Mouse (Mus musculus) neural tube, embryonic 15.5 days (tissue): ENCODE measurements around the gene Mbd6. TPM values are rescaled to one million over a fixed set of nuclear protein-coding genes. Genes with fewer than 3 reads are reported as not detected.

ENCODE experiments used
- ATAC-seq: fragments of 200-750 bp; cut with Nextera tagmentation; 2 replicates; pipeline ENCODE4 v1.8.0; 2017; ENCODE audit warnings: mild to moderate bottlenecking, moderate TSS enrichment, moderate library complexity; ENCODE audit not compliant: low FRiP score
- H3K27ac ChIP-seq: fragments of 300-500 bp; sonication (generic); replicated peaks from 2 replicates; pipeline ENCODE4 v1.5.1; 2015; ENCODE audit warnings: mild to moderate bottlenecking, inconsistent platforms
- H3K27me3 ChIP-seq: fragments of 300-500 bp; sonication (generic); replicated peaks from 2 replicates; pipeline ENCODE4 v1.6.1; 2015; ENCODE audit warnings: inconsistent platforms
- H3K36me3 ChIP-seq: fragments of 300-500 bp; sonication (generic); 2 replicates; pipeline ENCODE4 v1.6.1; 2015; ENCODE audit warnings: inconsistent platforms
- H3K4me1 ChIP-seq: fragments of 300-500 bp; sonication (generic); 2 replicates; pipeline ENCODE4 v1.6.1; 2015; ENCODE audit warnings: inconsistent platforms
- H3K4me2 ChIP-seq: fragments of 300-500 bp; sonication (generic); 2 replicates; pipeline ENCODE4 v1.6.1; 2015; ENCODE audit warnings: inconsistent platforms, mild to moderate bottlenecking, moderate library complexity
- H3K4me3 ChIP-seq: fragments of 300-500 bp; sonication (generic); replicated peaks from 2 replicates; pipeline ENCODE4 v1.5.1; 2015; ENCODE audit warnings: mild to moderate bottlenecking, inconsistent platforms
- H3K9ac ChIP-seq: fragments of 300-500 bp; sonication (generic); replicated peaks from 2 replicates; pipeline ENCODE4 v1.6.1; 2015; ENCODE audit warnings: mild to moderate bottlenecking, inconsistent platforms
- H3K9me3 ChIP-seq: fragments of 300-500 bp; sonication (generic); replicated peaks from 2 replicates; pipeline ENCODE4 v1.6.1; 2016; ENCODE audit warnings: inconsistent platforms
- WGBS: fragments of 180-500 bp; shearing (Covaris S2); methylation state at CpG from one replicate; pipeline ENCODE4 v1.1.7; 2015; ENCODE audit warnings: mixed read lengths; 5-methylcytosine and 5-hydroxymethylcytosine counted together
- polyA plus RNA-seq: library from polyadenylated mRNA; unstranded; fragments of >200 nt; fragmentation: Nextera tagmentation; extraction: Ambion mirVana; gene quantifications from 2 replicates; pipeline ENCODE4 v1.2.1, GENCODE M21; 2015

The Mbd6 gene
- polyA plus RNA-seq, 1 experiment from 2014 or later = 16.4 TPM

GRCm38 (mm10) chr10:127292987-127293538 is 4.2 kb upstream of the Mbd6 start:
- no peak overlapping the region for H3K27ac ChIP-seq
- no peak overlapping the region for H3K4me3 ChIP-seq
- no peaks in the 10 kb centered on the region for H3K27me3 ChIP-seq
- H3K9ac ChIP-seq = peak overlapping the region; percentile 15; the same call in 1 of the 2 replicates
- 87% methylated on average over 6 of the region's 6 CpGs for WGBS
- no peaks in the 10 kb centered on the region for H3K9me3 ChIP-seq
- peaks cover 43% of the 10 kb centered on the region for H3K36me3 ChIP-seq
- ATAC-seq = no peak
- no peak overlapping the region for H3K4me2 ChIP-seq
- H3K4me1 ChIP-seq = peaks cover 33% of the 10 kb centered on the region

- WGBS = 51% methylated on average over 5 of the region's 5 CpGs
- Histone ChIP-seq H3K27me3 (no peaks in the 10 kb centered on the region), H3K4me3 (peak overlapping the region; percentile 65), H3K9me3 (no peaks in the 10 kb centered on the region), H3K36me3 (peaks cover 33% of the 10 kb centered on the region), H3K4me2 (peak overlapping the region; percentile 83), H3K27ac (peak overlapping the region; percentile 98; the same call in 1 of the 2 replicates), H3K9ac (peak overlapping the region; percentile 69), H3K4me1 (peaks cover 43% of the 10 kb centered on the region)
- no peak for ATAC-seq
Observed at GRCm38 (mm10) chr10:127291881-127292638, 3.2 kb upstream of the Mbd6 start.

DNA sequence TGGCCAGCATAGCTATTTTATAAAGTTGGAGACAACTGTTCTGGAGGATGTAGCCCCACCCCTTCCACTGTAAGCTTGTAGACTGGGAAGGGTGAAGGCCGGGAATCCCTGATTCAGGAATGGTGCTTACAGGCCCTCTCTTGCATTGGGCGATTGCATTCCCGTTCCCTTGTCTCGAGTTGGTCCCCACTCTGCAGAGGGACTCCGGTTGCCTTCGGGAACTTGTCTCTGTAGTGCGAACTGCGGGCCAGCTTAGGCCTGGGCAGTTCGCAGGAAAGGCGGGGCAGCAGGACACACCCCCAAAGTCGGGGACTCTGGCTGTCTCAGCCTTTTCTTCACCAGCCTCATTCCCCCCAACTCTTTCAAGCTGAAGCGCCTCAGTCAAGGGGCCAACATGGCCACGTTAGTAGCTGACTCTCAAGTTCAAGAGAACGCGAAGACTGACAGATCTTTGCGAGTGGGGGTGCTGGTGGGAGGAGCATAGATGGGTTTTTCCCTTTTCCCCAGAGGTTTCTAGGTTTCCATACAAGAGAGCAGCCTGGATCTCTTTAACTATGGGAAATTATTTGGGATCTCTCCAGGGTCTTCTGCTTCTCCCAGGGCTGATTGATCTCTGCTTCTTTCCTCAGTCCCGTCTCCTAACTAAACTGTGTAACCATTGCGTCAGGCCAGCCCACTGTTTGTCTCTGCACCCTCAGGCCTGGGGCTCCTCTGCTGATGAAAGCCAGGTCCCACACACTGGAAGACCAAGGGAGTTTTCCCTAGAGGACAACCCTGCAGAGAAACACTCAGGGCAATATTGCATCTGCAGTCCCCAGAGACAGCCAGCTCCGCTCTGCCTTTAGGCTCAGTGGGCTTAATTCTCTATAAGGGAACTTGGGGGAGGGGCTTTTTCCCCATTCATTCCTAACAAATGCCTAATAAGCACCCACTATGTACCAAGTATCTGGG is 2.4 kb upstream of the Mbd6 start:
- peak overlapping the region; percentile 65 for H3K4me3 ChIP-seq
- H3K9me3 ChIP-seq = no peaks in the 10 kb centered on the region
- H3K9ac ChIP-seq = peak overlapping the region; percentile 69
- H3K4me2 ChIP-seq = peak overlapping the region; percentile 83
- H3K27ac ChIP-seq = peak overlapping the region; percentile 98
- WGBS = 1% methylated on average over 19 of the region's 19 CpGs
- H3K27me3 ChIP-seq = no peaks in the 10 kb centered on the region
- H3K36me3 ChIP-seq = peaks cover 28% of the 10 kb centered on the region
- peaks cover 52% of the 10 kb centered on the region for H3K4me1 ChIP-seq
- ATAC-seq = peak; percentile 43

GRCm38 (mm10) chr10:127290307-127290929 is 1.6 kb upstream of the Mbd6 start:
- H3K4me3 ChIP-seq = peak overlapping the region; percentile 65

GRCm38 (mm10) chr10:127289573-127290191 is 864 bp upstream of the Mbd6 start:
- no peaks in the 10 kb centered on the region for H3K27me3 ChIP-seq
- H3K36me3 ChIP-seq = peaks cover 26% of the 10 kb centered on the region
- H3K9me3 ChIP-seq = no peaks in the 10 kb centered on the region
- peak overlapping the region; percentile 75 for H3K9ac ChIP-seq
- H3K4me1 ChIP-seq = peaks cover 65% of the 10 kb centered on the region
- H3K4me3 ChIP-seq = peak overlapping the region; percentile 65
- ATAC-seq = peak; percentile 5
- H3K4me2 ChIP-seq = peak overlapping the region; percentile 83
- peak overlapping the region; percentile 98 for H3K27ac ChIP-seq
- 2% methylated on average over 15 of the region's 15 CpGs for WGBS

More at GRCm38 (mm10) chr10:127290307-127290929, 1.6 kb upstream of the Mbd6 start:
- no peaks in the 10 kb centered on the region for H3K9me3 ChIP-seq
- no peaks in the 10 kb centered on the region for H3K27me3 ChIP-seq
- WGBS = under 1% methylated on average over 34 of the region's 47 CpGs
- H3K4me1 ChIP-seq = peaks cover 60% of the 10 kb centered on the region
- H3K4me2 ChIP-seq = peak overlapping the region; percentile 83
- H3K9ac ChIP-seq = peak overlapping the region; percentile 75
- peak; percentile 93 for ATAC-seq
- peak overlapping the region; percentile 98 for H3K27ac ChIP-seq
- peaks cover 28% of the 10 kb centered on the region for H3K36me3 ChIP-seq

- Histone ChIP-seq H3K4me1 (peaks cover 68% of the 10 kb centered on the region), H3K9me3 (no peaks in the 10 kb centered on the region), H3K4me3 (peak overlapping the region; percentile 65)
Observed at GRCm38 (mm10) chr10:127288328-127288799, 454 bp downstream of the Mbd6 start.

GRCm38 (mm10) chr10:127287936-127288293 is 903 bp downstream of the Mbd6 start:
- Histone ChIP-seq H3K36me3 (peaks cover 32% of the 10 kb centered on the region), H3K27ac (peak overlapping the region; percentile 98), H3K4me3 (peak overlapping the region; percentile 65), H3K9ac (peak overlapping the region; percentile 75), H3K9me3 (no peaks in the 10 kb centered on the region), H3K27me3 (no peaks in the 10 kb centered on the region), H3K4me1 (peaks cover 68% of the 10 kb centered on the region), H3K4me2 (peak overlapping the region; percentile 83)
- 1% methylated on average over 3 of the region's 3 CpGs for WGBS
- ATAC-seq = no peak

More at GRCm38 (mm10) chr10:127288328-127288799, 454 bp downstream of the Mbd6 start:
- 1% methylated on average over 21 of the region's 28 CpGs for WGBS
- ATAC-seq = peak; percentile 3
- H3K4me2 ChIP-seq = peak overlapping the region; percentile 83
- peak overlapping the region; percentile 98 for H3K27ac ChIP-seq
- no peaks in the 10 kb centered on the region for H3K27me3 ChIP-seq
- peak overlapping the region; percentile 75 for H3K9ac ChIP-seq
- H3K36me3 ChIP-seq = peaks cover 28% of the 10 kb centered on the region

DNA sequence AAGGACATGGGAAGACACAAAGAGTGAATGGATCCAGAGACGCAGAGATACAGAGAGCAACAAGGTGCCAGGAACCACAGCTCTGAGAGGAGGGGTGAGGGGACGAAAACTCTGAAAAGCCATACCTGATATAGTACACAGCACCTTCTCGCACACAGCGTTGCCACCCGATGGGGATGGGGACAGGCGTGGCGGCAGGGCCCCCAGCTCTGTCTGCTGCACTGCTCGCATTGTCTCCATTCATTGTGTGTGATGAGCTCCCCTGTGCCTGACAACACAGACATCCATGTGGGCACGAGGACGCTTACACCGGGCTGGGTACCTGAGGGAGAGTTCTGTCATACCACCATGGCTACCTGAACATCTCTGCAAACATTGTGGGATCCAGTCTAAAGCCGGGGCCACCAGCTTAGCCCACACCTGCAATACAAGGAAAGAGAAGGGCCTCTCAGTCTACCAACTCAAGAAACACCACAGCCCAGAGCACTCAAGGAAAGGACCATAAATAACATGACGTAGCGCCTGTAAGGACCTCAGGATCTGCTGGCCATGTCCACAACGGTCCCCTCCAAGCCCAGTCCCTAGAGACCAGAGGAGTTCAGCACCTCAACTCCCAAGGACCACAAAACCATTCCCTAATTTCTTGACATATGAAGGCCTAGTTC is 1.4 kb downstream of the Mbd6 start:
- Histone ChIP-seq H3K9ac (peak overlapping the region; percentile 75), H3K4me2 (peak overlapping the region; percentile 83), H3K4me1 (peaks cover 63% of the 10 kb centered on the region), H3K4me3 (peak overlapping the region; percentile 65), H3K9me3 (no peaks in the 10 kb centered on the region), H3K36me3 (peaks cover 37% of the 10 kb centered on the region), H3K27ac (peak overlapping the region; percentile 98), H3K27me3 (no peaks in the 10 kb centered on the region)
- no peak for ATAC-seq
- WGBS = 65% methylated on average over 15 of the region's 15 CpGs

DNA sequence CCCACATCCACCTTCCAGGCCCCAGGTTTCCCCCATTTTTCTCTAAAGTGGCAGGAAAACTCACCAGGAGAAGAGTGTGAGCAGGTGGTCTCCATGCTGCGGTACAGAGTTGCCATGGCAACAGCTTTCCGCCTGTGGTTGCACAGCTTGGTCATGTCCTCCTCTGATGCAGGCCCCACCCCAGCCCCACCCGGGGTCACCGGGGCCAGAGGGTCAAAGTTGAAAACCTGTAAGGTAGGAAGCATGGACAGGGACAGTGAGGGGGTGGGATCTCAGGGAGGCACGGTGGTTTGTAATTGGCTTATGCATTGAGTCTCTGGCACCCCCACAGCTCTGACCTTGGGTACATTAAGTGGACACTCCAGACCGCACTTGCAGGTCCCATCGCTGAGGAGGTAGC is 2.1 kb downstream of the Mbd6 start:
- Histone ChIP-seq H3K9me3 (no peaks in the 10 kb centered on the region), H3K27me3 (no peaks in the 10 kb centered on the region), H3K4me2 (peak overlapping the region; percentile 83), H3K9ac (no peak overlapping the region), H3K36me3 (peaks cover 43% of the 10 kb centered on the region), H3K4me3 (peak overlapping the region; percentile 65), H3K27ac (no peak overlapping the region), H3K4me1 (peaks cover 56% of the 10 kb centered on the region)
- no peak for ATAC-seq
- WGBS = 49% methylated on average over 7 of the region's 7 CpGs

DNA sequence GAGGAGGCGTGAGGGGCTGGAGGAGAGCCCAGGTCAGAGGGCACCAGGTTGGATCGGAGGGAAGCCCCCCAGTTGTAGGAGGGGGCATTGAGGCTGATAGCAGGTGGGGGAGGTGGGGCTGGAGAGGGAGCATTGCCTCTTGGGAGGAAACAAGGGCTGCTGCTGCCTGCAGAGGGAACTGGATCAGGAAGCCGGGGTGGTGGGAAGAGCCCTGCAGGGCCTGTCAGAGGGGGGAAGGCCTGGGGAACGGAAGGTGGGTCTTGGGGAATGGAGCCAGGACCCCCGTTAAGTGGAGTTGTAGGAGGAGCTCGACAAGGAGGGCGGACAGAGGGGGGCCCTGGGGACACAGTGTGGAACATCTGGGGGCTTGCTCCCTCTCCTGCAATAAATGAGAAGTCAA is 2.6 kb downstream of the Mbd6 start:
- no peak overlapping the region for H3K9ac ChIP-seq
- no peak overlapping the region for H3K4me3 ChIP-seq
- peaks cover 49% of the 10 kb centered on the region for H3K36me3 ChIP-seq
- peaks cover 51% of the 10 kb centered on the region for H3K4me1 ChIP-seq
- H3K4me2 ChIP-seq = peak overlapping the region; percentile 83
- 0 out of 2 replicates have a peak overlapping the region, but pooled peaks have one; percentile 13 for H3K27ac ChIP-seq
- H3K9me3 ChIP-seq = no peaks in the 10 kb centered on the region
- H3K27me3 ChIP-seq = no peaks in the 10 kb centered on the region
- WGBS = 69% methylated on average over 7 of the region's 7 CpGs
- ATAC-seq = no peak
